8 mouse cellular contexts compared by ENCODE assay signal in genomic region chr12:12420841-12421579, GRCm38 (mm10).
DNase-seq lines count a peak whose midpoint lies in the region; ATAC-seq and TF ChIP-seq lines count a peak whose summit lies in the region.

No protein-coding gene starts in this region.

- H3K27ac ChIP-seq in ES-Bruce4 (ENCODE audit: insufficient read depth, low read length), result no peak overlapping the region
- H3K27ac ChIP-seq in forebrain, embryonic 15.5 days (replicated peaks), result peak overlapping the region; percentile 76
- H3K27ac ChIP-seq in liver, postnatal 0 days (ENCODE audit: low read depth), result no peak overlapping the region
- peak overlapping the region; percentile 66 for H3K27ac ChIP-seq in neural tube, embryonic 14.5 days (ENCODE audit: low read depth, low read length)
- H3K27ac ChIP-seq in testis, adult 2 months (ENCODE audit: control insufficient read depth, insufficient read depth, low read depth, low read length), result no peak overlapping the region

- intact Hi-C loops in heart, postnatal 25 days (cut with DNase I), result loop anchor here (1.0 to 5.0 kb wide), 3 partner anchors 201 to 794 kb away; no protein-coding TSS in a partner anchor

- 0 out of 2 replicates have a peak, but pooled peaks have one; percentile 63 for TF ChIP-seq EP300 in ES-Bruce4 (IDR thresholded peaks at IDR 0.05; ENCODE audit: insufficient read depth, low read depth, low read length)
- no peak for TF ChIP-seq EP300 in liver, postnatal 0 days (IDR thresholded peaks at IDR 0.05; ENCODE audit: low read depth)

- H3K9me3 ChIP-seq in ES-Bruce4 (replicated peaks; ENCODE audit: control insufficient read depth, insufficient read depth, low read length, poor library complexity, severe bottlenecking), result no peaks in the 10 kb centered on the region
- no peaks in the 10 kb centered on the region for H3K9me3 ChIP-seq in forebrain, embryonic 15.5 days
- no peaks in the 10 kb centered on the region for H3K9me3 ChIP-seq in liver, postnatal 0 days (ENCODE audit: low read length)
- no peaks in the 10 kb centered on the region for H3K9me3 ChIP-seq in neural tube, embryonic 14.5 days (ENCODE audit: control insufficient read depth, low read length)

- peak overlapping the region; percentile 55 for H3K4me3 ChIP-seq in ES-Bruce4 (ENCODE audit: low read depth, low read length)
- H3K4me3 ChIP-seq in forebrain, embryonic 15.5 days, result peak overlapping the region; percentile 43
- H3K4me3 ChIP-seq in liver, postnatal 0 days (ENCODE audit: low read depth, low read length), result peak overlapping the region; percentile 32
- peak overlapping the region; percentile 20; the same call in 1 of the 2 replicates for H3K4me3 ChIP-seq in neural tube, embryonic 14.5 days (ENCODE audit: low read depth, low read length)
- peak overlapping the region; percentile 48 for H3K4me3 ChIP-seq in testis, adult 2 months (ENCODE audit: control insufficient read depth, low read depth, low read length)

- peak; percentile 91 for TF ChIP-seq CTCF in ES-Bruce4 (IDR thresholded peaks at IDR 0.05; ENCODE audit: low read depth, low read length)
- peak; percentile 98 for TF ChIP-seq CTCF in liver, postnatal 0 days (IDR thresholded peaks at IDR 0.05; ENCODE audit: low read depth)
- peak; percentile 82; the same call in 1 of the 2 replicates for TF ChIP-seq CTCF in testis, adult 2 months (IDR thresholded peaks at IDR 0.05; ENCODE audit: control insufficient read depth, insufficient read depth, insufficient replicate concordance, low read depth, low read length)

- WGBS in forebrain, embryonic 15.5 days, result 8% methylated on average over 25 of the region's 25 CpGs
- WGBS in liver, postnatal 0 days (ENCODE audit: insufficient replicate concordance), result 11% methylated on average over 25 of the region's 25 CpGs
- 12% methylated on average over 25 of the region's 25 CpGs for WGBS in neural tube, embryonic 14.5 days

- peak overlapping the region; percentile 45; the same call in 1 of the 2 replicates for H3K9ac ChIP-seq in ES-Bruce4 (ENCODE audit: low read depth, poor library complexity, severe bottlenecking)
- peak overlapping the region; percentile 73 for H3K9ac ChIP-seq in forebrain, embryonic 15.5 days (replicated peaks)
- H3K9ac ChIP-seq in liver, postnatal 0 days (replicated peaks), result peak overlapping the region; percentile 50; the same call in 1 of the 2 replicates
- peak overlapping the region; percentile 68 for H3K9ac ChIP-seq in neural tube, embryonic 14.5 days (replicated peaks; ENCODE audit: low read depth, low read length)

- peak overlapping the region; percentile 73 for H3K4me2 ChIP-seq in forebrain, embryonic 15.5 days (replicated peaks)
- peak overlapping the region; percentile 69 for H3K4me2 ChIP-seq in liver, postnatal 0 days (ENCODE audit: low read depth, low read length)
- H3K4me2 ChIP-seq in neural tube, embryonic 14.5 days (ENCODE audit: low read depth, low read length), result peak overlapping the region; percentile 57

- ATAC-seq in forebrain, embryonic 15.5 days (replicated peaks), result peak; percentile 98
- ATAC-seq in liver, postnatal 0 days, result peak; percentile 94
- peak; percentile 98 for ATAC-seq in neural tube, embryonic 14.5 days (ENCODE audit: low read depth)

- H3K36me3 ChIP-seq in ES-Bruce4 (ENCODE audit: control insufficient read depth, insufficient read depth, low read length, poor library complexity, severe bottlenecking), result no peaks in the 10 kb centered on the region
- H3K36me3 ChIP-seq in forebrain, embryonic 15.5 days, result no peaks in the 10 kb centered on the region
- no peaks in the 10 kb centered on the region for H3K36me3 ChIP-seq in liver, postnatal 0 days (replicated peaks; ENCODE audit: insufficient read depth, low read length)
- no peaks in the 10 kb centered on the region for H3K36me3 ChIP-seq in neural tube, embryonic 14.5 days (ENCODE audit: control insufficient read depth, insufficient read depth, low read length)
- no peaks in the 10 kb centered on the region for H3K36me3 ChIP-seq in testis, adult 2 months (ENCODE audit: control insufficient read depth, insufficient read depth, low read length)

- H3K4me1 ChIP-seq in ES-Bruce4 (ENCODE audit: control insufficient read depth, insufficient read depth, low read length), result no peaks in the 10 kb centered on the region
- peaks cover 24% of the 10 kb centered on the region for H3K4me1 ChIP-seq in forebrain, embryonic 15.5 days
- no peaks in the 10 kb centered on the region for H3K4me1 ChIP-seq in liver, postnatal 0 days (ENCODE audit: insufficient read depth)
- no peaks in the 10 kb centered on the region for H3K4me1 ChIP-seq in neural tube, embryonic 14.5 days (ENCODE audit: control insufficient read depth, insufficient read depth, low read length)
- H3K4me1 ChIP-seq in testis, adult 2 months (ENCODE audit: control insufficient read depth, insufficient read depth, low read length), result no peaks in the 10 kb centered on the region; the same call in 1 of the 2 replicates

- no peaks in the 10 kb centered on the region for H3K27me3 ChIP-seq in ES-Bruce4 (ENCODE audit: control insufficient read depth, insufficient read depth, low read length, poor library complexity, severe bottlenecking)
- no peaks in the 10 kb centered on the region for H3K27me3 ChIP-seq in forebrain, embryonic 15.5 days
- H3K27me3 ChIP-seq in liver, postnatal 0 days (ENCODE audit: insufficient read depth, low read length), result 0 out of 2 replicates have a peak, but pooled peaks cover 2% of the 10 kb centered on the region
- H3K27me3 ChIP-seq in neural tube, embryonic 14.5 days (ENCODE audit: control insufficient read depth, insufficient read depth, low read length), result no peaks in the 10 kb centered on the region
- no peaks in the 10 kb centered on the region for H3K27me3 ChIP-seq in testis, adult 2 months (ENCODE audit: control insufficient read depth, insufficient read depth, low read length)

- DNase-seq in cerebellum, adult 11 months, result peak; percentile 54
- DNase-seq in heart, postnatal 25 days (ENCODE audit: low spot score), result peak; percentile 63
- peak; percentile 79 for DNase-seq in layer of hippocampus, adult 11-12 months (ENCODE audit: low spot score)
- DNase-seq in liver, postnatal 0 days, result peak; percentile 84

- no peak for TF ChIP-seq POLR2A in ES-Bruce4 (IDR thresholded peaks at IDR 0.05; ENCODE audit: insufficient read depth, low read length)
- TF ChIP-seq POLR2A in testis, adult 2 months (IDR thresholded peaks at IDR 0.05; ENCODE audit: control insufficient read depth, low read depth, low read length), result no peak

Comparison
In these comparisons a context has a peak if more than half of its experiments do, and no peak if none do; other contexts are left out.
1. H3K27ac ChIP-seq: peak in forebrain, embryonic 15.5 days (single experiment) and neural tube, embryonic 14.5 days (single experiment); none in ES-Bruce4 (single experiment), liver, postnatal 0 days (single experiment) and testis, adult 2 months (single experiment).
2. Peak in every context shown above with its lines, with median percentiles within 50 percentile points of each other: H3K4me3 ChIP-seq, H3K9ac ChIP-seq, CTCF ChIP-seq, DNase-seq, ATAC-seq and H3K4me2 ChIP-seq.